Mouse (Mus musculus): ENCODE measurements around the gene Olfr6.
"Not testable (repeated sequence)": the region's sequence is repeated elsewhere in the genome, so short reads cannot be mapped to it uniquely, and the experiment has no call there.

Gene Olfr6

GRCm38 (mm10) chr7:106963837-106964236 lies at the start of gene Olfr6:
TSS of gene Olfr6 (minus strand) at chr7:106963937.
- no peak for DNase-seq (ENCODE audit: low spot score in 2 of 2)

DNA sequence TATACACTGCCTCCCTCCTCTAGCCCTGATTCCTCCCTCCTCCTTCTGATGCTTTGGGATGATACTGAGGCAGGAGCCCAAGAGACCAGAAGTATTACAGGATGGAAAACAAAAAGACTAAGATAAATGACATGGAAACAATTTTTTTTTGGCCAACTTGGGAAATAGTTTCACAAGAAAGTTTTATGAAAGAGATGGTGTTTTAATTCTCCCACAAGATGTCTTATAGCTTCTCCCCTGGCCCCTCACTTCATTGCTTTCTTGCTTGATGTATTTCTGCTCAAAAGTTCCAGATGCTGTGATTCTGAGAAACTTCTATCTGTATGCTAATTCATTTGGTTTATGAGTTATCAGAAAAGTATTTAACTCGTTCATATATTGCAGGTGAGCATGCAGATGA lies 42.2 kb upstream of the Olfr6 start, which contains the start of gene Olfr2:
Gene Olfr2, minus strand, starts transcription at position 101 of the 400 bp plus-strand sequence.
- no peak for DNase-seq (ENCODE audit: low spot score in 2 of 2)

DNA sequence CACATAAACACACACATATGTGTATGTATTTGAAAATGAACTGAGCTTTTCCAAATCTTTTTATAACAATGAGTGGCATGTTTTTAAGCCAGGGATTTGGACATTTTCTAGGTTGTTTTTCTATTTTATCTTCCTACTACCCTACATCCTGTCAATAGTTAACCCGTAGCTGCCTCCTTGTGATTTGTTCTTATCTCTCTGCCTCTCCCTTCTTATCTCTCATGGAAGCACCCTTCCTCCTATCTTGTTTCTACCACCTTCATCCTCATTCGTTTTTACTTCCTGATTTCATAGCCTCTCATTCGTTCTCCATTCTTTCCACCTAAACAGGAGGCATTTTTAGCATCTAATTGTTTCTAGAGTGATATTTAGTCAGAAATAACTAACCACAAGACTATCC lies 40.4 kb upstream of the Olfr6 start:
- no peak for DNase-seq (ENCODE audit: low spot score in 2 of 2)

- DNase-seq (ENCODE audit: low spot score in 2 of 2), result no peak
Measured at GRCm38 (mm10) chr7:107000798-107001197, 37.1 kb upstream of the Olfr6 start.

- no peak for DNase-seq (ENCODE audit: low spot score in 2 of 2)
Measured at GRCm38 (mm10) chr7:106985236-106985635, 21.5 kb upstream of the Olfr6 start.

DNA sequence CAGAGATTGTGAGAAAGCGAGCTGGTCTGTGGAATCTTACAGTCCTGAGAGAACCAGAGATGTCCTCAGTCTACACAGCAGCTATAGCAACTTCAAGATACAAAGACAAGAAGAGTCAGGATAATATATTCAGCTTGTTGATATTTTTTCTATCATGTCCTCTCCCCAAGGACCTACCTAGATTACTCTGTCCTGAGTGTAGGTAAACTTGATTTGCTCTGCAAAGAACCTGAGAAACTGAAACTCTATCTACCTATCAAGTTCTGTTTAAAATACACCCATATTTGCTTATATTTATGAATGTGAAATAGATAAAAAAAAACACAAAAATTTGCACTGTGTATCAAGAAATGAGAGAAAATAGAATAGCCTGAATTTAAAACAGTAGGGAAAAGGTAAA lies 11.6 kb upstream of the Olfr6 start, which contains the start of gene Olfr711:
Gene Olfr711, minus strand, starts transcription at position 101 of the 400 bp plus-strand sequence.
- no peak for DNase-seq (ENCODE audit: low spot score in 2 of 2)

DNA sequence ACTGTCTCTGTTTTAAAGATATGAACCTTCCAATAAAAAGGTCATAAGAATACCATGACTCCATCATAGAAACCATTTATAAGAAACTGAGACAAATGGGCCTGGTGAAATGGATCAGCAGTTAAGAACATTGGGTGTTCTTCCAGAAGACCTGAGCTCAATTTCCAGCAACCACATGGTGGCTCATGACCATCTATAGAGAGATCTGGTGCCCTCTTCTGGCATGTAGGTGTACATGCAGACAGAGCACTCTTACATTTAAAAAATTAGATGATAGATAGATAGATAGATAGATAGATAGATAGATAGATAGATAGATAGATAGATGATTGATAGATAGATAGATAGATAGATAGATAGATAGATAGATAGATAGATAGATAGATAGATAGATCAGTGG lies 3.8 kb upstream of the Olfr6 start:
- DNase-seq (ENCODE audit: low spot score in 2 of 2), result not testable (repeated sequence)

DNA sequence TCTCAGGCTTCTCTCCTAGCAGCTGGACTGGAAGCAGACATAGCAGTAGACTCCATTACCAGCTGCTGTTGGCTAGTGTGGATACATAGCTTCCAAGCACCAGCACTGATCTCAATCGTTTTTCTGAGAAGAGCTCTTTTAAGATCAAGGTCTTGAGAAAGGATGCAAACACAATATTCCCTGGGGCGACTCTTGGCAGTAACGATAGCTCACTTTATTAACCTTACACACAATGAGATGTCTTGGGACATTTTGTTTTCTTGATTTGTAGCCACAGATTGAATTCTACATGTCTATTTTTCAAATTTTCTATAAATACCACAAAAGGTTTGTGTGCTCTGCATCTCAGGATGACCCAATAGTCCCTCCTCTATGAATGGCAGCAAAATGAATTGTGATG lies 15.5 kb downstream of the Olfr6 start, which contains the start of gene Olfr710:
Gene Olfr710, minus strand, starts transcription at position 101 of the 400 bp plus-strand sequence.
- no peak for DNase-seq (ENCODE audit: low spot score in 2 of 2)

GRCm38 (mm10) chr7:106932119-106932518 lies 31.6 kb downstream of the Olfr6 start, which contains the start of gene Olfr709-ps1:
TSS of gene Olfr709-ps1 (minus strand) at chr7:106932219.
- DNase-seq (ENCODE audit: low spot score in 2 of 2), result no peak

- not testable (repeated sequence) for DNase-seq (ENCODE audit: low spot score in 2 of 2)
Measured at GRCm38 (mm10) chr7:106920961-106921360, 42.8 kb downstream of the Olfr6 start.

DNA sequence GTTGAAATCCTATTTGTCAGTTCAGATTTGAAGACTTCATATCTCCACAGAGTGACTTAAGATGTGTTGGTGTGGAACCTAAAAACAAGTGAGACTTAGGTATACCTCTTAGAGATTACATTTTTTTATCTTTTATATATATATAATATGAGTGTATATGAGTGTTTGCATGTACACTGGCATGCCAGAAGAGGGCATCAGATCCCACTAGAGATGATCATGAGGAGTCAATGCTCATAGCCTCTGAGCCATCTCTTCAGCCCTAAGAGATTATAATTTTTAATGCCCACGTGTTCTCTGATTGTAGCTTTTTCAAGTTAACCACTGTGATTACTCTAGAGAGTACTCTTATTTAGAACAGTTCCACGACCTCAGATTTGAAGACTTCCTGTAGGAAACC lies 56.1 kb downstream of the Olfr6 start, which contains the start of gene Olfr1532-ps1:
Gene Olfr1532-ps1, plus strand, starts transcription at position 326 of the 400 bp plus-strand sequence.
- no peak for DNase-seq (ENCODE audit: low spot score in 2 of 2)
